Mouse (Mus musculus) frontal cortex, postnatal 36 days (tissue): ENCODE measurements around the gene Pex14.

Experiments
- DNase-seq, 2 experiments: peaks; one replicate each; pipeline ENCODE4 v3.0.0; 2022; ENCODE audit warnings: low spot score in 2 of 2

The Pex14 gene

DNA sequence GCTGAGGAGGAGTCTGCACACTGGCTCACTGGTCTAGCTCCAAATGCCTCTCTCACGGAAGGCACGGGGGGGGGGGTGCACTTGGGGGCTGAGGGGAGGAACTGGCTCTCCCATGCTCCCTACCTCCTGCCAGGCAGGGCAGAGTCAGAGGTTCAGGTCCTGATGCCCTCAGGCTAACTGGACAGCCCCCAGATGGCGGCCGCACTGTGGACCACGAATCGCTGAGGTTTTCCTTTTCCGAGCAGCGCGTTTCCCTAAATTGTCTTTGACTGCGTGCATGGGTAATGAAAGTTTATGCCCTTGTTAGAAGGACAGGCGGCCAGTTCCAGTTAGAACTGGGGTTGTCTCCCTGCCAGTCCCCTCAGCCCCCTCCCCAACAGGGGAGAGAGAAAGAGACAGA is 179.1 kb downstream of the Pex14 start:
- no peak for DNase-seq

DNA sequence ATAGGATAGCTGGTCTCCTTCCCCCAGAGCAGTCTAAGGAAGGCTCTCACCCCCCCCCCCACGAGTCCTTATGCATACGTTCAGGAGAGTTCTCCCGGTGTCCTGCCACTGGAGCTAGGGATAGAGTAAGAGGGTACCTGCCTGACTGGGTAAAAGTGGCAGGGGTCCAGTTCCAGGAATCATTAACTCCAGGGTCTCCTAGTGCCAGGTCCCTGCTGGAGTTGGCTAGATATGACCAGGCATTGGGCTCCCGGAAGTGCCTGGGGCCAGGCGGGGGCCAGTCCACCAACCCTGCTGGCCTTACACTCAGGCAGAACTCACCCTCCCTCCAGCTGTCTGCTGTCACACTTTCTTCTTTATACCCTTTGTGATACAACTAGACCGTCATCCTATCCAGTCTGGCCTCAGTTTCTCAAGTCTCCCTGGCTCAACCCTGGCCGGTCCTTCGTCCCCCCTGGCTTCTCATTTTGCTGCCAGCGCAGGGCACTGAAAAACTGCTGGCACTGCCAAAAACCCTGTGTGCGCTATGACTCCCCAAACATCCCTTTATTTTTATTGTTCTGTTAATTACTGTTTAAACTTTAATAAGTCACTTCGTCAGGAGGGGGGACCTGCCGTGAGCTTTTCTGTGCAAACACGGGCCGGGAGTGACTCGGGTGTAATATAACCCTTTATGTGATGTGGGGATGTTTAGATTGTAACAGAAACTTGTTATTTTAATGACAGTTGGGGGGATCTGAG is 180.8 kb downstream of the Pex14 start:
- no peak for DNase-seq

DNA sequence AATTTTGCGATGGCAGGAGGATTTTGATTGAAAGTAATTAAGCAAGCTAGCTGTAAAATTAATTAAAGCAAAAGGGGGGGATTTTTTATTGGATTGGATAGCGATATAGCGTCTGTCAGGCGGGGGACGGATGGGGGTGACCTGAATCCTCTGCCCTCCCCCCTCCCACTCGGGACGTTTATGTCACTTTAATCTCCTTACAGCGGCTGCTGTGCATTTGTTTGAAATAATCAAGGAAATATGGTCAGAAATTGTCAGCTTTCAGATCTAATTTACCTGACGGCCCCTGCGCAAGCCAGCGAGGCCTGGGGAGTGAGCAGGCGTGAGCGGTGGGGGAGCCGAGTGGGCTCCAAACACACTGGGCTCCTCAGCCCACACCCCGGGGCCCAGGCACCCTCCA is 183.8 kb downstream of the Pex14 start:
- DNase-seq, result no peak

GRCm38 (mm10) chr4:148914863-148915622 is 184.6 kb downstream of the Pex14 start:
- DNase-seq, result no peak

GRCm38 (mm10) chr4:148912826-148913590 is 186.7 kb downstream of the Pex14 start:
- DNase-seq, result no peak

DNA sequence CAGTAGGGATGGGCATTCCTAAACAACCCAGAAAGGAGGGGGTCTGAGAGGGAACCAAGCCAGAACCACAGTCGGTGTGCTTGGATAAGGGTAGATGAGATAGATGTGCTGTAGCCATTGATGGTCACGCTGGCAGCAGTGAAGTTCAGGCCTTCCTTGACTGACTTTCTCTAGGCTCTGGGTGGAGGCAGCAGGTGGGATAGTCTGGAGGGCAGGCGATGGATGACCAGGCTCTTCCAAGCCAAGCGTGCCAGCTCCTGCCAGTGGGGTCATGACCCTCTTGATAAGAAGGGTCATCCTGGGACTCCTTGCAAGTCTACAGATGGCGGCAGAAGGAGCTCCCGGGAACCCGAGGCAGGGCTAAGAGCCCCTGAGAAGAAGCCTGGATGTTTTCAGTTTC is 187.5 kb downstream of the Pex14 start:
- DNase-seq, result no peak
